ENCODE assay signal across 8 mouse cellular contexts in the genomic region with DNA sequence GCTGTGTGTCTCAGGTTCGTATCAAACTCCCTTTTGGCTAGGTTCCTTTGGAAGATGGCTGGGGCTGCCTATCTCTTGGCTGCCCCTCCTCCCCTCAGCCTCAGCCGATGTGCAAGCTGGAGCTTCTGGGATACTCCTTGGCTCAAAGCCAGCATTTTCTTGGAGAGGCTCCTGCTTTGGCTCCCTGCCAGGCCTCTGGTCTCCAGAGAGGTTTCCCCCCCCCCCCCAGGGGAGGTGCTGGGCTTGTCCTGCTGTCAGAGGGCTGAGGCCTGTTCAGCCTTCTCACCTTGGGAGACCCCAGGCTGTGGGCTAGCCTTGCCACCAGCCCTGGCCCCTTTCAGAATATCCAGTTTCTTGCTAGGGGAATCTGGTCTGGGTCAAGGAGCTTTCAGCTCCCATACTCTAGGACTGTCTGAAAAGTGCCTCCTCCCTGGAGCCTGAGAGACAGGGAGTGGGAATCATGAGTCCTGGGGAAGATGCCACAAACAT. TPM values are rescaled to one million over a fixed set of nuclear protein-coding genes. Genes with fewer than 3 reads are reported as not detected.
DNase-seq lines count a peak whose midpoint lies in the region; ATAC-seq and TF ChIP-seq lines count a peak whose summit lies in the region.

No protein-coding gene starts in this region.

- WGBS in intestine, embryonic 14.5 days: 18% methylated on average over 2 of the region's 2 CpGs
- WGBS in intestine, postnatal 0 days: 15% methylated on average over 2 of the region's 2 CpGs
- 5% methylated on average over 2 of the region's 2 CpGs for WGBS in embryonic facial prominence, embryonic 14.5 days
- WGBS in stomach, embryonic 16.5 days: 14% methylated on average over 2 of the region's 2 CpGs

- TF ChIP-seq CTCF in intestine, postnatal 0 days (IDR thresholded peaks at IDR 0.05; ENCODE audit: low read depth): no peak
- no peak for TF ChIP-seq CTCF in Patski (IDR thresholded peaks at IDR 0.05)

- H3K36me3 ChIP-seq in intestine, embryonic 14.5 days (ENCODE audit: control insufficient read depth, insufficient read depth, low read length): no peaks in the 10 kb centered on the region
- no peaks in the 10 kb centered on the region for H3K36me3 ChIP-seq in intestine, postnatal 0 days (ENCODE audit: control insufficient read depth, insufficient read depth)
- H3K36me3 ChIP-seq in embryonic facial prominence, embryonic 14.5 days (ENCODE audit: control insufficient read depth, insufficient read depth, low read length): no peaks in the 10 kb centered on the region
- H3K36me3 ChIP-seq in stomach, embryonic 16.5 days (ENCODE audit: control insufficient read depth, insufficient read depth, low read length): no peaks in the 10 kb centered on the region

- peak; percentile 89 for DNase-seq in intestine, embryonic 14.5 days (ENCODE audit: low spot score)
- peak; percentile 10 for DNase-seq in Patski (ENCODE audit: low read depth, low spot score)
- DNase-seq in embryonic facial prominence, embryonic 14.5 days (ENCODE audit: low spot score): peak; percentile 87
- peak; percentile 87 for DNase-seq in heart, postnatal 4 days
- peak; percentile 40 for DNase-seq in lung, postnatal 36 days

- H3K9ac ChIP-seq in intestine, embryonic 14.5 days (ENCODE audit: low read length): no peak overlapping the region
- no peak overlapping the region for H3K9ac ChIP-seq in intestine, postnatal 0 days (ENCODE audit: low read depth, low read length)
- no peak overlapping the region for H3K9ac ChIP-seq in embryonic facial prominence, embryonic 14.5 days (ENCODE audit: low read depth, low read length)
- H3K9ac ChIP-seq in stomach, embryonic 16.5 days (ENCODE audit: low read length): no peak overlapping the region

- CTCF ChIA-PET in Patski (lab: Charles Lee): interaction anchor here (0.8 kb wide), 1 partner anchor 24 kb away, joined by 4 read pairs; no protein-coding TSS in a partner anchor

- no peak overlapping the region for H3K4me3 ChIP-seq in intestine, embryonic 14.5 days (ENCODE audit: low read depth, low read length)
- no peak overlapping the region for H3K4me3 ChIP-seq in intestine, postnatal 0 days (ENCODE audit: low read depth, low read length)
- H3K4me3 ChIP-seq in embryonic facial prominence, embryonic 14.5 days (ENCODE audit: low read depth, low read length): no peak overlapping the region
- no peak overlapping the region for H3K4me3 ChIP-seq in stomach, embryonic 16.5 days (replicated peaks; ENCODE audit: low read length)

- in situ Hi-C loops in Patski (cut with MboI; ENCODE audit: low pct_unique_long_range_greater_than_20kb): no loop called here

- H3K4me2 ChIP-seq in intestine, embryonic 14.5 days (ENCODE audit: low read length): no peak overlapping the region
- no peak overlapping the region for H3K4me2 ChIP-seq in intestine, postnatal 0 days (replicated peaks; ENCODE audit: low read depth)
- H3K4me2 ChIP-seq in embryonic facial prominence, embryonic 14.5 days (ENCODE audit: low read depth, low read length): no peak overlapping the region
- no peak overlapping the region for H3K4me2 ChIP-seq in stomach, embryonic 16.5 days (ENCODE audit: low read depth, low read length)

- POLR2A ChIA-PET in Patski (lab: Charles Lee): no interaction called here

- no peak overlapping the region for H3K27ac ChIP-seq in intestine, embryonic 14.5 days (ENCODE audit: low read depth)
- H3K27ac ChIP-seq in intestine, postnatal 0 days (ENCODE audit: low read depth, low read length): no peak overlapping the region
- no peak overlapping the region for H3K27ac ChIP-seq in embryonic facial prominence, embryonic 14.5 days (replicated peaks; ENCODE audit: low read depth, low read length)
- H3K27ac ChIP-seq in stomach, embryonic 16.5 days (ENCODE audit: low read length): no peak overlapping the region

- peak; percentile 65 for ATAC-seq in intestine, embryonic 14.5 days (replicated peaks; ENCODE audit: low FRiP score, low TSS enrichment, low read depth)
- ATAC-seq in intestine, postnatal 0 days: no peak
- no peak for ATAC-seq in Patski
- peak; percentile 73 for ATAC-seq in embryonic facial prominence, embryonic 14.5 days (ENCODE audit: low read depth)
- ATAC-seq in stomach, embryonic 16.5 days (ENCODE audit: insufficient read depth, low FRiP score): 0 out of 2 replicates have a peak, but pooled peaks have one; percentile 47
- ATAC-seq in granulocyte monocyte progenitor cell, adult 5-6 weeks (replicated peaks; ENCODE audit: poor library complexity, severe bottlenecking): no peak

- H3K4me1 ChIP-seq in intestine, embryonic 14.5 days (replicated peaks; ENCODE audit: control insufficient read depth, insufficient read depth, low read length): peaks cover 6% of the 10 kb centered on the region; the same call in 1 of the 2 replicates
- no peaks in the 10 kb centered on the region for H3K4me1 ChIP-seq in intestine, postnatal 0 days (replicated peaks; ENCODE audit: control insufficient read depth, insufficient read depth, low read length)
- H3K4me1 ChIP-seq in embryonic facial prominence, embryonic 14.5 days (ENCODE audit: control insufficient read depth, insufficient read depth, low read length): peaks cover 11% of the 10 kb centered on the region
- H3K4me1 ChIP-seq in stomach, embryonic 16.5 days (ENCODE audit: control insufficient read depth, insufficient read depth, low read length): peaks cover 8% of the 10 kb centered on the region

- H3K9me3 ChIP-seq in intestine, embryonic 14.5 days (ENCODE audit: control insufficient read depth, low read length): no peaks in the 10 kb centered on the region
- H3K9me3 ChIP-seq in intestine, postnatal 0 days (ENCODE audit: control insufficient read depth): no peaks in the 10 kb centered on the region
- no peaks in the 10 kb centered on the region for H3K9me3 ChIP-seq in embryonic facial prominence, embryonic 14.5 days (ENCODE audit: control insufficient read depth, low read length)
- H3K9me3 ChIP-seq in stomach, embryonic 16.5 days (replicated peaks; ENCODE audit: control insufficient read depth, low read length): no peaks in the 10 kb centered on the region

- peaks cover 80% of the 10 kb centered on the region for H3K27me3 ChIP-seq in intestine, embryonic 14.5 days (replicated peaks; ENCODE audit: control insufficient read depth, insufficient read depth, low read length)
- H3K27me3 ChIP-seq in intestine, postnatal 0 days (replicated peaks; ENCODE audit: control insufficient read depth, insufficient read depth, low read length): peaks cover 36% of the 10 kb centered on the region
- peaks cover 59% of the 10 kb centered on the region for H3K27me3 ChIP-seq in Patski
- H3K27me3 ChIP-seq in embryonic facial prominence, embryonic 14.5 days (replicated peaks; ENCODE audit: control insufficient read depth, insufficient read depth, low read length): peaks cover 59% of the 10 kb centered on the region
- peaks cover 44% of the 10 kb centered on the region for H3K27me3 ChIP-seq in stomach, embryonic 16.5 days (ENCODE audit: control insufficient read depth, insufficient read depth, low read length)

RNA-seq across cellular contexts. Expression of a gene that starts 54.1 kb away (rescaled TPM):
- polyA plus RNA-seq in intestine, embryonic 14.5 days (2014; fragmentation: Nextera tagmentation; extraction: Ambion mirVana): 36.4 and 44.8 TPM in 2 replicates
- polyA plus RNA-seq in intestine, postnatal 0 days (2015; fragmentation: Nextera tagmentation; extraction: Ambion mirVana): 34.6 and 43.2 TPM in 2 replicates
- 74.8 TPM for polyA plus RNA-seq in Patski (2021)
- 33.3 and 38.7 TPM in 2 replicates for polyA plus RNA-seq in embryonic facial prominence, embryonic 14.5 days (2014; fragmentation: Nextera tagmentation; extraction: Ambion mirVana)
- 10 to 100 TPM; 55.9 to 61.3 TPM for total RNA-seq in heart, postnatal 4 days (2021)
- 25.4 and 30.8 TPM in 2 replicates for polyA plus RNA-seq in stomach, embryonic 16.5 days (2015; fragmentation: Nextera tagmentation; extraction: Ambion mirVana)
- total RNA-seq in granulocyte monocyte progenitor cell, adult 5-6 weeks (2014; fragmentation: Nextera tagmentation): 27.1 and 34.9 TPM in 2 replicates
- 40.5 and 61.0 TPM in 2 replicates for total RNA-seq in granulocyte monocyte progenitor cell, adult 5-6 weeks (2017)

Comparison
In these comparisons a context has a peak if more than half of its experiments do, and no peak if none do; other contexts are left out.
1. ATAC-seq: peak in intestine, embryonic 14.5 days (single experiment), embryonic facial prominence, embryonic 14.5 days (single experiment) and stomach, embryonic 16.5 days (single experiment); none in intestine, postnatal 0 days (single experiment), Patski (single experiment) and granulocyte monocyte progenitor cell, adult 5-6 weeks (single experiment).
2. DNase-seq: peak in every context shown above with its lines; median percentile 89 in intestine, embryonic 14.5 days; 87 in embryonic facial prominence, embryonic 14.5 days; 87 in heart, postnatal 4 days; 40 in lung, postnatal 36 days; 10 in Patski.